Comparison of ENCODE assay signal across 42 mouse cellular contexts in the genomic region with DNA sequence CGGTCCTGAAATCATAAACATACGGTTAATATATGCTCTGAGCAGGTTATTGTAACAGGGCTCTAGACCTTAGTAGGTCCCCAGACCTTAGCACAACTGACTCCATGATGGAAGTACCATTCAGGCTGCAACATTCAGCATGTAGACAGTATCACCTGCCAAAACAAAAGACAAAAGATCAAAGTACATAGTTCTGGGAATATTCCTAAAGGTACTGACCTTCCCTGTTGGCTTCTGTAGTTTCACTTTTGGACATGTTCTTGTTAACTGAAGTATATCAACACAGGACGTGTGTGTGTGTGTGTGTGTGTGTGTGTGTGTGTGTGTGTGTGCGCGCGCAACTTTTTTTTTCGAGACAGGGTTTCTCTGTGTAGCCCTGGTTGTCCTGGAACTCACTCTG. TPM values are rescaled to one million over a fixed set of nuclear protein-coding genes. Genes with fewer than 3 reads are reported as not detected.
"Had no signal": no experiment of that assay in that cellular context is flagged by ENCODE, and none has a peak within 500 bp of the region (broad histone marks: within the 10 kb centered on the region; RNA-seq: fewer than 3 reads in every experiment).

No protein-coding gene starts in this region.

- H3K36me3 ChIP-seq: heart, embryonic 10.5 days; heart, embryonic 12.5 days; heart, embryonic 13.5 days; heart, embryonic 15.5 days; hindbrain, embryonic 12.5 days; hindbrain, embryonic 13.5 days; hindbrain, embryonic 15.5 days; intestine, embryonic 15.5 days; kidney, embryonic 15.5 days had no signal

- H3K27me3 ChIP-seq: heart, embryonic 12.5 days; heart, embryonic 13.5 days; heart, embryonic 15.5 days; hindbrain, embryonic 12.5 days; hindbrain, embryonic 13.5 days; hindbrain, embryonic 15.5 days; intestine, embryonic 15.5 days; kidney, embryonic 15.5 days had no signal

- H3K4me3 ChIP-seq: heart, embryonic 12.5 days; heart, embryonic 15.5 days; hindbrain, embryonic 10.5 days; hindbrain, embryonic 12.5 days; hindbrain, embryonic 13.5 days; intestine, embryonic 15.5 days; kidney, embryonic 15.5 days had no signal

- H3K27ac ChIP-seq: heart, embryonic 10.5 days; heart, embryonic 13.5 days; heart, embryonic 15.5 days; hindbrain, embryonic 10.5 days; hindbrain, embryonic 12.5 days; hindbrain, embryonic 13.5 days; hindbrain, postnatal 0 days; intestine, embryonic 15.5 days; kidney, embryonic 15.5 days; kidney, postnatal 0 days had no signal

- DNase-seq: heart, postnatal 10 days; heart, postnatal 14 days; heart, postnatal 36 days; heart, postnatal 4 days; kidney, adult 11 months; kidney, adult 18-20 months; kidney, adult 2 months; kidney, adult 8-10 months; kidney, adult 9 months; kidney, postnatal 10 days; kidney, postnatal 14 days; kidney, postnatal 25 days; kidney, postnatal 36 days; kidney, postnatal 4 days; layer of hippocampus, adult 9-11 months; layer of hippocampus, postnatal 36 days had no signal

- H3K4me2 ChIP-seq: heart, embryonic 11.5 days; heart, embryonic 12.5 days; hindbrain, embryonic 13.5 days had no signal

- H3K9me3 ChIP-seq: heart, embryonic 10.5 days; heart, embryonic 12.5 days; heart, embryonic 13.5 days; heart, embryonic 15.5 days; hindbrain, embryonic 10.5 days; hindbrain, embryonic 12.5 days; hindbrain, embryonic 13.5 days; hindbrain, embryonic 15.5 days; intestine, embryonic 15.5 days; kidney, embryonic 15.5 days had no signal

- H3K9ac ChIP-seq: heart, embryonic 12.5 days; heart, embryonic 13.5 days; heart, embryonic 15.5 days; hindbrain, embryonic 12.5 days; hindbrain, embryonic 13.5 days; hindbrain, embryonic 14.5 days; hindbrain, embryonic 15.5 days; intestine, embryonic 15.5 days; kidney, embryonic 15.5 days had no signal

- H3K4me1 ChIP-seq: heart, embryonic 10.5 days; intestine, embryonic 15.5 days had no signal

- ATAC-seq: hindbrain, embryonic 16.5 days; hindbrain, postnatal 0 days; inflammation-experienced regulatory T-cells, adult 6 months; intestine, embryonic 15.5 days; intestine, embryonic 16.5 days; intestine, postnatal 0 days had no signal

RNA-seq across cellular contexts. Expression of a gene that starts 43.1 kb away (rescaled TPM):
- total RNA-seq: heart, postnatal 10 days; heart, postnatal 14 days; heart, postnatal 25 days; heart, postnatal 36 days; heart, postnatal 4 days; hematopoietic stem cell, adult 5-6 weeks; hindbrain, postnatal 0 days; layer of hippocampus, postnatal 25 days; left cerebral cortex, adult 18-20 months had no signal
- polyA plus RNA-seq: heart, embryonic 10.5 days; heart, embryonic 11.5 days; heart, embryonic 12.5 days; heart, embryonic 13.5 days; heart, embryonic 16.5 days; intestine, embryonic 14.5 days; intestine, embryonic 15.5 days; intestine, embryonic 16.5 days; kidney, adult 2 months; kidney, embryonic 16.5 days; kidney, postnatal 0 days; large intestine, adult 2 months had no signal
